Mouse (Mus musculus): ENCODE measurements around the gene Gm45837.

- TF ChIP-seq MAFK (IDR thresholded peaks at IDR 0.05; ENCODE audit: borderline replicate concordance, low read depth, low read length) (no peak), KAT2A (conservative IDR thresholded peaks at IDR 0.05; ENCODE audit: low read depth, low read length) (no peak), ZNF384 (IDR thresholded peaks at IDR 0.05; ENCODE audit: low read depth, low read length) (no peak), CTCF (IDR thresholded peaks at IDR 0.05 in 2 of 3, conservative IDR thresholded peaks at IDR 0.05 in 1 of 3; ENCODE audit: control insufficient read depth in 1 of 3, insufficient read depth in 1 of 3, low read depth in 2 of 3, low read length in 3 of 3, poor library complexity in 1 of 3, severe bottlenecking in 1 of 3) (no peak), POLR2AphosphoS2 (IDR thresholded peaks at IDR 0.05; ENCODE audit: low read length) (no peak), MXI1 (IDR thresholded peaks at IDR 0.05; ENCODE audit: low read depth, low read length) (no peak), GATA1 (IDR thresholded peaks at IDR 0.05; ENCODE audit: low read depth, low read length) (no peak), TBP (IDR thresholded peaks at IDR 0.05; ENCODE audit: low read depth, low read length) (no peak), POLR2A (IDR thresholded peaks at IDR 0.05; ENCODE audit: control insufficient read depth in 1 of 2, insufficient read depth in 1 of 2, low read depth in 1 of 2, low read length in 2 of 2, poor library complexity in 1 of 2) (no peak)
These were observed 16.1 kb upstream of the Gm45837 start for GRCm38 (mm10) chr7:101394569-101394968.

All from MEL (cell line).